Mouse (Mus musculus) stomach, embryonic 16.5 days (tissue): ENCODE data around the gene Cacnb4. TPM values are rescaled to one million over a fixed set of nuclear protein-coding genes. Genes with fewer than 3 reads are reported as not detected.
A peak's percentile ranks its signal among the peaks of the same experiment; 100 is the strongest.

Experiments used
- ATAC-seq: fragments of 200-750 bp; cut with Nextera tagmentation; 2 replicates; pipeline ENCODE4 v1.8.0; 2017; ENCODE audit warnings: moderate number of reproducible peaks, moderate TSS enrichment; ENCODE audit not compliant: insufficient read depth, low FRiP score
- H3K27ac ChIP-seq: fragments of 300-500 bp; sonication (generic); 2 replicates; pipeline ENCODE4 v1.5.1; 2014; ENCODE audit warnings: low read length
- H3K27me3 ChIP-seq: fragments of 300-500 bp; sonication (generic); 2 replicates; pipeline ENCODE4 v1.6.1; 2014; ENCODE audit warnings: low read length, control low read depth, mixed read lengths; ENCODE audit not compliant: control insufficient read depth, insufficient read depth
- H3K36me3 ChIP-seq: fragments of 300-500 bp; sonication (generic); 2 replicates; pipeline ENCODE4 v1.6.1; 2014; ENCODE audit warnings: low read length; ENCODE audit not compliant: control insufficient read depth, insufficient read depth
- H3K4me1 ChIP-seq: fragments of 300-500 bp; sonication (generic); 2 replicates; pipeline ENCODE4 v1.6.1; 2014; ENCODE audit warnings: low read length, control low read depth, mixed read lengths; ENCODE audit not compliant: control insufficient read depth, insufficient read depth
- H3K4me2 ChIP-seq: fragments of 300-500 bp; sonication (generic); 2 replicates; pipeline ENCODE4 v1.6.1; 2014; ENCODE audit warnings: low read depth, low read length, mixed read lengths
- H3K4me3 ChIP-seq: fragments of 300-500 bp; sonication (generic); replicated peaks from 2 replicates; pipeline ENCODE4 v1.5.1; 2014; ENCODE audit warnings: mild to moderate bottlenecking, low read length
- H3K9ac ChIP-seq: fragments of 300-500 bp; sonication (generic); 2 replicates; pipeline ENCODE4 v1.6.1; 2014; ENCODE audit warnings: low read length
- H3K9me3 ChIP-seq: fragments of 300-500 bp; sonication (generic); replicated peaks from 2 replicates; pipeline ENCODE4 v1.6.1; 2016; ENCODE audit warnings: low read length, control low read depth; ENCODE audit not compliant: control insufficient read depth
- WGBS: fragments of 180-500 bp; shearing (Covaris S2); extraction: QIAGEN DNeasy Blood & Tissue Kit; methylation state at CpG from one replicate; pipeline ENCODE4 v1.1.7; 2014; 5-methylcytosine and 5-hydroxymethylcytosine counted together
- polyA plus RNA-seq: library from polyadenylated mRNA; unstranded; fragments of >200 nt; fragmentation: Nextera tagmentation; extraction: Ambion mirVana; gene quantifications from 2 replicates; pipeline ENCODE4 v1.2.1, GENCODE M21; 2015

Cacnb4 gene
- polyA plus RNA-seq, 1 experiment from 2014 or later: 1.1 TPM

DNA sequence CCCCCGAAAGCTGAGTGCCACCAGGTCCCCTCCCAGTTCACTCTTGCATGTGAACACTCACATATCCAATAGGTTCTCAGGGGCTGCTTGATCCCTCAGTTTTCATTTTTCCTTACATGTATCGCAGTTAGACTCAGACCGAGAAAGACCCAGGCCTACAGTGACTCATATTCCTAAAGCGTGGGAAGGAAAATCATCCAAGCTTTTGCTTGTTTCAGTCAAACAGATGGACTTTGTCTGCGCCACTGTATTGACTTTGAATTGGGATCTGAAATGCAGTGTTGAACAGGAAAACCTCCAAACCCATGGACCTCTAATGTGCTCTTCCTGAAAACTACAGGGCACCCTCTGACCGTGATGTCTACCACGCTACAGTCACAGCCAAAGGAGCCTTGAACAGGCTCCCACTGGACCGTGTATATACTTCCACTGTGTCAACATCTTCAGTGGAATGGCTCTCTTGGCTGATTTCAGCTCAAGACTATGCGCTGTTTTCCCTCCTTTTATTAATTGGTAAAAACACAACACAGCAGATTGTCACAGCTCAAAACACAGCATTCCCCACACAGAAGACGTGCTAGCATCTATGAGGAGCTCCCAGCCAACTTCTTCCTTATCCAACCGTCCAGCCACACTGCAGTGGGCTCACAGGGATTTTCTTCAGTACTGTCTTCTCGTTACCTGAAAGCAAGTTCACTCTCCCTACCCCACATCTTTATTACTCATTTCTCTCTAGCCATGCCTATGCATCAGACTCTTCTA lies 215.2 kb downstream of the Cacnb4 start:
- Histone ChIP-seq H3K4me1 (no peaks in the 10 kb centered on the region), H3K4me2 (no peak overlapping the region), H3K36me3 (no peaks in the 10 kb centered on the region), H3K9me3 (no peaks in the 10 kb centered on the region), H3K27ac (no peak overlapping the region), H3K27me3 (no peaks in the 10 kb centered on the region), H3K9ac (no peak overlapping the region), H3K4me3 (no peak overlapping the region)
- no peak for ATAC-seq
- 80% methylated on average over 12 of the region's 12 CpGs for WGBS

DNA sequence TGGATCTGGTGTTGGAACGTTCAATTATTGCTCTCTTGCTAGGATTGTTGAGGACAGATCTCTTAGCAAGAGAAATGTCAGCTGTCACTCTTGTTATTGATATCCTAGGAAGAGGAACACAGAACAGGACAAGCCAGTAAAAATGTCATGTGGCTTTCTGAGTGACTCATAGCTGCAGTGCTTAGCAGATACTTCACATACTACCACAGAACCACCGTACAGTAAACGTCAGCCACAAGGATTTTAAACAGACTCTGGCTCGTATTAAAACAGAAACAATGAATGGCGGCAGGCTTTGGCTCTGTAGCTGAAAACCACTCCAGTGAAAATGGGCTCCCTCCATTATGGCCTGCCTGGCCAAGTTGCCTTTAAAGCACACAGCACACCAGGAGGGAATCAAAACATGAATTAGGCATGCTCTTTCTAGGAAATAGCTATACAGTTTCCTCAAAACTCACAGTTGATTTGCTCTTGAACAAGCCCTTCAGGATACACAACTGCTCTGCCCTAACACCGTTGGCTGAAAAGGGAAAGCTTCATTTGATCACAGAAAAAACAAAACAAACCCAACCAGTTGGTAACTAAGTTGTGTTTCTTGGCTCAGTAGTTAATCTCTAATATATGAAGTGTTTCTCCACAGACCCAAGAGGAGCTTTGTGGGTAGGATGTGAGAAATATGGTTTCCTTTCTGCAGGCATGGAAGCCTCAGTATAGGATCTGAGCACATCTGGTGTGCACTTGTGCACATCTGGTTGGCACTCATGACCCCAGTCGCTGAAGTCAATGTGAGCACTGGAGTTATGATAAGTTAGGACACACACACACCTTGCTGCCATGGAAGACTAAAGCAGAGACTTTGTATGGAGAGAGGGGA lies 220.8 kb downstream of the Cacnb4 start:
- Histone ChIP-seq H3K4me1 (no peaks in the 10 kb centered on the region), H3K4me3 (no peak overlapping the region), H3K9ac (no peak overlapping the region), H3K36me3 (no peaks in the 10 kb centered on the region), H3K27ac (no peak overlapping the region), H3K9me3 (no peaks in the 10 kb centered on the region), H3K4me2 (no peak overlapping the region), H3K27me3 (no peaks in the 10 kb centered on the region)
- WGBS: 56% methylated on average over 7 of the region's 7 CpGs
- ATAC-seq: no peak; the same call in 1 of the 2 replicates

DNA sequence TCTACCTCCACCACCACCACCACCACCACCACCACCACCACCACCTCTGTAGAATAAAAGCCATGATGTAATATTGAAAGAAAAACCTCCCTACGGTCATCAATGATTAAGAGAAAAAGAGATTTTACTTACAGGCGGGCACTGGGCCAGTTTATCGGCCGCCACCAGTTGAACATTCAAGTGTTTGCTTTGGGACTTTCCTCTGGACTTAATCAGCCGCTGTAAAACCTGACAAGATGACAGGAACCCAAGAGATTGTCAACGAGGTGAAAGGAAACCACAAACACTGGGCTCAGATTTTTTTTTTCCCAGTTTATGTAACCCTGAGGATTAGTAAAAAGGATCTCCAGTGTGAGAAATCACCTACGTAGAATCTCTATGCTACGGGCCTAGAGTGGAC lies 226.8 kb downstream of the Cacnb4 start:
- Histone ChIP-seq H3K4me3 (no peak overlapping the region), H3K27ac (no peak overlapping the region), H3K36me3 (no peaks in the 10 kb centered on the region), H3K9ac (no peak overlapping the region), H3K27me3 (no peaks in the 10 kb centered on the region), H3K4me1 (no peaks in the 10 kb centered on the region), H3K4me2 (no peak overlapping the region), H3K9me3 (no peaks in the 10 kb centered on the region)
- ATAC-seq: no peak
- 70% methylated on average over 8 of the region's 8 CpGs for WGBS

DNA sequence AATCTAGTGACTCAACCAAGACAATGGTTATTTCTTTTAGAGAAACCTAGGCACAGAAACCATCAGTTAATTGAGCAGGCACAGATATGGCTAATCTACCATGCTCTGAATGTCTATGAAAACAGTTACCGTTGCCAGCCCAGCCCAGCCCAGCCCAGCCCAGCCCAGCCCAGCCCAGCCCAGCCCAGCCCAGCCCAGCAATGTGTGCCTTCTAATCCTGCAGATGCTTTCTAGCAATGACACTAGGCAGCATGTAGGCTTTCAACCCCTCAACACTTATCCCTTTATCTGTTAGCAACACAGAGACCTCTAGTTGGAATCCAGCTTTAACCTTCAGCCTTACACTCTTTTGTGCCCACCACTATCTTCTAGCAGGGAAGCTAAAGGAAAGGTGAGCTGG lies 227.7 kb downstream of the Cacnb4 start:
- Histone ChIP-seq H3K4me2 (no peak overlapping the region), H3K4me1 (no peaks in the 10 kb centered on the region)

GRCm38 (mm10) chr2:52446648-52447047 lies 230.0 kb downstream of the Cacnb4 start:
- no peak overlapping the region for H3K9ac ChIP-seq

More for the DNA sequence above, 227.7 kb downstream of the Cacnb4 start:
- H3K27me3 ChIP-seq: no peaks in the 10 kb centered on the region
- H3K9me3 ChIP-seq: no peaks in the 10 kb centered on the region
- H3K4me3 ChIP-seq: no peak overlapping the region
- 50% methylated on average over 1 of the region's 1 CpGs for WGBS
- no peak overlapping the region for H3K9ac ChIP-seq
- no peaks in the 10 kb centered on the region for H3K36me3 ChIP-seq
- H3K27ac ChIP-seq: no peak overlapping the region
- ATAC-seq: no peak

GRCm38 (mm10) chr2:52442125-52442524 lies 234.5 kb downstream of the Cacnb4 start:
- Histone ChIP-seq H3K36me3 (no peaks in the 10 kb centered on the region), H3K27me3 (no peaks in the 10 kb centered on the region), H3K9me3 (no peaks in the 10 kb centered on the region), H3K4me3 (no peak overlapping the region), H3K4me2 (no peak overlapping the region), H3K27ac (peak overlapping the region; percentile 53), H3K4me1 (peaks cover 6% of the 10 kb centered on the region), H3K9ac (no peak overlapping the region)
- WGBS: 29% methylated on average over 5 of the region's 5 CpGs
- peak; percentile 44; the same call in 1 of the 2 replicates for ATAC-seq

More at GRCm38 (mm10) chr2:52446648-52447047, 230.0 kb downstream of the Cacnb4 start:
- Histone ChIP-seq H3K27me3 (no peaks in the 10 kb centered on the region), H3K9me3 (no peaks in the 10 kb centered on the region), H3K27ac (no peak overlapping the region), H3K4me1 (peaks cover 6% of the 10 kb centered on the region), H3K4me3 (no peak overlapping the region), H3K36me3 (no peaks in the 10 kb centered on the region), H3K4me2 (no peak overlapping the region)
- WGBS: 69% methylated on average over 5 of the region's 5 CpGs
- ATAC-seq: no peak

DNA sequence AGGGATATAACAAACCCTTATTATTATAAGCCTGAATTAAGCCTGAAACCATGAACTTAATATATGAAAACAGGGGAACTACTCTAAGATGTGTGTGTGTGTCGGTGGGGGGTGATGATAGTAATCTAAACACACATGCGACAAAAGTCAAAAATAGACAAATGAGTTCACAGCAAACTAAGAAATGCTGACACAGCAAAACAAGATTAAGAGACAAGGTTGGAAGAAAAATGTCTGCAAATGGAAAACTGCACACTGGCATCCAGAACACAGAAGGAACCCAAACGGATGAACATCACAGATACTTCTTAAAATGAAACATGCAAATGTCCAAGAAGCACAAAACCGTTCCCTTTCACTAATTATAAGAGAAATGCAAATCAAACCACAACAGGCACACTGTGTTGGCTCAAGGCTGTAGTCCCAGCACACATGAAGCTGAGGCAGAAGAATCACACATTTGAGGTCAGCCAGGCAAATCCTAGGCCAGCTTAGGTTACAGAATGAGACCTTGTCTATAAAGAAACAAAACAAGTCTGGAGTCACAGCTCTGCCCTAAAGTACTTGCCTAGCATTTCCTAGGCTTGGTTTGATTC lies 236.1 kb downstream of the Cacnb4 start:
- WGBS: 84% methylated on average over 4 of the region's 4 CpGs
- H3K27ac ChIP-seq: no peak overlapping the region
- no peak for ATAC-seq

GRCm38 (mm10) chr2:52438437-52438836 lies 238.2 kb downstream of the Cacnb4 start:
- Histone ChIP-seq H3K36me3 (no peaks in the 10 kb centered on the region), H3K4me1 (peaks cover 6% of the 10 kb centered on the region), H3K27ac (no peak overlapping the region), H3K4me3 (no peak overlapping the region), H3K27me3 (no peaks in the 10 kb centered on the region), H3K9me3 (no peaks in the 10 kb centered on the region), H3K4me2 (no peak overlapping the region), H3K9ac (no peak overlapping the region)
- no peak for ATAC-seq
- WGBS: 86% methylated on average over 4 of the region's 4 CpGs

More for the DNA sequence above, 236.1 kb downstream of the Cacnb4 start:
- Histone ChIP-seq H3K4me1 (peaks cover 6% of the 10 kb centered on the region), H3K9me3 (no peaks in the 10 kb centered on the region), H3K27me3 (no peaks in the 10 kb centered on the region), H3K4me2 (no peak overlapping the region), H3K4me3 (no peak overlapping the region), H3K9ac (no peak overlapping the region), H3K36me3 (no peaks in the 10 kb centered on the region)

- Histone ChIP-seq H3K36me3 (no peaks in the 10 kb centered on the region), H3K4me1 (peaks cover 6% of the 10 kb centered on the region), H3K9ac (no peak overlapping the region), H3K27me3 (no peaks in the 10 kb centered on the region), H3K4me3 (no peak overlapping the region), H3K9me3 (no peaks in the 10 kb centered on the region), H3K4me2 (no peak overlapping the region), H3K27ac (no peak overlapping the region)
- 36% methylated on average over 6 of the region's 6 CpGs for WGBS
- peak; percentile 56 for ATAC-seq
These were observed 238.6 kb downstream of the Cacnb4 start for GRCm38 (mm10) chr2:52438013-52438412.
